Mouse (Mus musculus): ENCODE measurements around the gene Zbtb16.

- TF ChIP-seq CTCF (IDR thresholded peaks at IDR 0.05; ENCODE audit: borderline replicate concordance, insufficient read depth, low read length): no peak
- no peak for TF ChIP-seq POLR2A (IDR thresholded peaks at IDR 0.05; ENCODE audit: low read depth, low read length)
Measured at GRCm38 (mm10) chr9:48719619-48720018, 116.4 kb downstream of the Zbtb16 start.
